Comparison of ENCODE assay signal across 30 mouse cellular contexts in genomic region chr11:98364410-98364809, GRCm38 (mm10). TPM values are rescaled to one million over a fixed set of nuclear protein-coding genes. Genes with fewer than 3 reads are reported as not detected.
DNase-seq lines count a peak whose midpoint lies in the region; ATAC-seq and TF ChIP-seq lines count a peak whose summit lies in the region.
"Had no signal": no experiment of that assay in that cellular context is flagged by ENCODE, and none has a peak within 500 bp of the region (broad histone marks: within the 10 kb centered on the region; RNA-seq: fewer than 3 reads in every experiment).

No protein-coding gene starts in this region.

- 80% methylated on average over 5 of the region's 5 CpGs for WGBS in lung, embryonic 14.5 days
- WGBS in lung, postnatal 0 days: 68% methylated on average over 5 of the region's 5 CpGs
- 76% methylated on average over 5 of the region's 5 CpGs for WGBS in intestine, embryonic 15.5 days

- 0 out of 2 replicates have a peak, but pooled peaks have one; percentile 19 for TF ChIP-seq EP300 in lung, postnatal 0 days (IDR thresholded peaks at IDR 0.05)

- no peak overlapping the region for H3K9ac ChIP-seq in lung, embryonic 14.5 days
- H3K9ac ChIP-seq in lung, postnatal 0 days (replicated peaks; ENCODE audit: low read depth): no peak overlapping the region
- H3K9ac ChIP-seq in intestine, embryonic 15.5 days: no peak overlapping the region
- H3K9ac ChIP-seq: embryonic facial prominence, embryonic 12.5 days; embryonic facial prominence, embryonic 15.5 days; forebrain, postnatal 0 days; heart, embryonic 12.5 days; heart, embryonic 15.5 days; hindbrain, embryonic 13.5 days had no signal

- no peaks in the 10 kb centered on the region; the same call in 1 of the 2 replicates for H3K36me3 ChIP-seq in lung, embryonic 14.5 days (ENCODE audit: insufficient read depth)
- no peaks in the 10 kb centered on the region for H3K36me3 ChIP-seq in lung, postnatal 0 days (ENCODE audit: insufficient read depth, low read length)
- no peaks in the 10 kb centered on the region for H3K36me3 ChIP-seq in intestine, embryonic 15.5 days
- H3K36me3 ChIP-seq: embryonic facial prominence, embryonic 15.5 days; heart, embryonic 12.5 days; heart, embryonic 15.5 days; hindbrain, embryonic 13.5 days had no signal

- no peak for ATAC-seq in lung, embryonic 14.5 days (ENCODE audit: insufficient read depth)
- peak; percentile 68 for ATAC-seq in lung, postnatal 0 days
- ATAC-seq in intestine, embryonic 15.5 days: peak; percentile 48; the same call in 1 of the 2 replicates
- ATAC-seq: forebrain, embryonic 14.5 days; forebrain, postnatal 0 days had no signal

- no peak overlapping the region for H3K4me3 ChIP-seq in lung, embryonic 14.5 days (ENCODE audit: low read depth, low read length)
- H3K4me3 ChIP-seq in lung, postnatal 0 days (ENCODE audit: low read depth, low read length): no peak overlapping the region
- no peak overlapping the region for H3K4me3 ChIP-seq in intestine, embryonic 15.5 days (replicated peaks)
- H3K4me3 ChIP-seq: embryonic facial prominence, embryonic 12.5 days; embryonic facial prominence, embryonic 15.5 days; gastrocnemius, adult 2 months; heart, embryonic 12.5 days; heart, embryonic 15.5 days; hindbrain, embryonic 10.5 days; hindbrain, embryonic 13.5 days had no signal

- DNase-seq in lung, embryonic 14.5 days: no peak
- no peak for DNase-seq in lung, postnatal 10 days
- peak; percentile 66 for DNase-seq in lung, postnatal 0 days (ENCODE audit: low spot score)
- no peak for DNase-seq in lung, postnatal 4 days
- DNase-seq in lung, postnatal 25 days (ENCODE audit: low spot score): peak; percentile 51
- DNase-seq in urinary bladder, postnatal 14 days (ENCODE audit: low spot score): no peak
- DNase-seq: adrenal gland, adult 2 months; adrenal gland, postnatal 14 days; B cell, adult 2 months; cerebellum, adult 11 months; cerebellum, adult 2 months; cerebellum, adult 9-11 months; cerebellum, postnatal 25 days; forebrain, postnatal 0 days; gastrocnemius, adult 2 months; gastrocnemius, postnatal 14 days; heart, adult 11 months; heart, postnatal 10 days; heart, postnatal 36 days had no signal

- H3K27ac ChIP-seq in lung, embryonic 14.5 days (ENCODE audit: low read depth): peak overlapping the region; percentile 33; the same call in 1 of the 2 replicates
- H3K27ac ChIP-seq in lung, postnatal 0 days (ENCODE audit: low read length): peak overlapping the region; percentile 84
- 0 out of 2 replicates have a peak overlapping the region, but pooled peaks have one; percentile 54 for H3K27ac ChIP-seq in intestine, embryonic 15.5 days
- H3K27ac ChIP-seq: embryonic facial prominence, embryonic 12.5 days; embryonic facial prominence, embryonic 15.5 days; gastrocnemius, adult 2 months; heart, embryonic 15.5 days; hindbrain, embryonic 10.5 days; hindbrain, embryonic 13.5 days had no signal

- no peaks in the 10 kb centered on the region for H3K9me3 ChIP-seq in lung, embryonic 14.5 days (ENCODE audit: low read depth, low read length)
- H3K9me3 ChIP-seq in lung, postnatal 0 days (ENCODE audit: low read length): no peaks in the 10 kb centered on the region
- no peaks in the 10 kb centered on the region for H3K9me3 ChIP-seq in intestine, embryonic 15.5 days
- H3K9me3 ChIP-seq: embryonic facial prominence, embryonic 12.5 days; embryonic facial prominence, embryonic 15.5 days; G1E; heart, embryonic 12.5 days; heart, embryonic 15.5 days; hindbrain, embryonic 10.5 days; hindbrain, embryonic 13.5 days had no signal

- H3K4me1 ChIP-seq in lung, embryonic 14.5 days (ENCODE audit: insufficient read depth): 0 out of 2 replicates have a peak, but pooled peaks cover 2% of the 10 kb centered on the region
- peaks cover 27% of the 10 kb centered on the region for H3K4me1 ChIP-seq in lung, postnatal 0 days (ENCODE audit: insufficient read depth, low read depth, low read length)
- H3K4me1 ChIP-seq in intestine, embryonic 15.5 days (replicated peaks): peaks cover 29% of the 10 kb centered on the region

- H3K4me2 ChIP-seq in lung, embryonic 14.5 days: 0 out of 2 replicates have a peak overlapping the region, but pooled peaks have one; percentile 22
- 0 out of 2 replicates have a peak overlapping the region, but pooled peaks have one; percentile 14 for H3K4me2 ChIP-seq in lung, postnatal 0 days (replicated peaks; ENCODE audit: low read depth, low read length)
- no peak overlapping the region for H3K4me2 ChIP-seq in intestine, embryonic 15.5 days (replicated peaks)
- H3K4me2 ChIP-seq: embryonic facial prominence, embryonic 12.5 days; embryonic facial prominence, embryonic 15.5 days; heart, embryonic 12.5 days; heart, embryonic 15.5 days; hindbrain, embryonic 13.5 days had no signal

- TF ChIP-seq CTCF in lung, embryonic 14.5 days (IDR thresholded peaks at IDR 0.05; ENCODE audit: low read depth): no peak
- TF ChIP-seq CTCF in lung, postnatal 0 days (IDR thresholded peaks at IDR 0.05): no peak

- no peaks in the 10 kb centered on the region for H3K27me3 ChIP-seq in lung, embryonic 14.5 days (ENCODE audit: insufficient read depth, low read length)
- no peaks in the 10 kb centered on the region for H3K27me3 ChIP-seq in lung, postnatal 0 days (replicated peaks; ENCODE audit: insufficient read depth, low read length)
- no peaks in the 10 kb centered on the region for H3K27me3 ChIP-seq in intestine, embryonic 15.5 days (replicated peaks)
- H3K27me3 ChIP-seq: CH12.LX; embryonic facial prominence, embryonic 12.5 days; embryonic facial prominence, embryonic 15.5 days; heart, embryonic 12.5 days; heart, embryonic 15.5 days; hindbrain, embryonic 13.5 days had no signal

RNA-seq across cellular contexts. Expression of gene Stard3, which starts 6.2 kb away (rescaled TPM):
- polyA plus RNA-seq in lung, embryonic 14.5 days (2014; fragmentation: Nextera tagmentation; extraction: Ambion mirVana): 38.2 and 42.7 TPM in 2 replicates
- 69.9 and 73.1 TPM in 2 replicates for polyA plus RNA-seq in lung, postnatal 0 days (2015; fragmentation: Nextera tagmentation; extraction: Ambion mirVana)
- 39.4 and 39.7 TPM in 2 replicates for polyA plus RNA-seq in intestine, embryonic 15.5 days (2015; fragmentation: Nextera tagmentation; extraction: Ambion mirVana)

RNA-seq across cellular contexts. Expression of gene Ppp1r1b, which starts 16.2 kb away (rescaled TPM):
- 0.53 and 1.3 TPM in 2 replicates for polyA plus RNA-seq in lung, embryonic 14.5 days (2014; fragmentation: Nextera tagmentation; extraction: Ambion mirVana)
- polyA plus RNA-seq in lung, postnatal 0 days (2015; fragmentation: Nextera tagmentation; extraction: Ambion mirVana): 11.8 and 18.6 TPM in 2 replicates
- polyA plus RNA-seq in intestine, embryonic 15.5 days (2015; fragmentation: Nextera tagmentation; extraction: Ambion mirVana): 52.2 and 68.9 TPM in 2 replicates
- polyA plus RNA-seq: G1E had no signal

RNA-seq across cellular contexts. Expression of gene Tcap, which starts 19.2 kb away (rescaled TPM):
- polyA plus RNA-seq in lung, embryonic 14.5 days (2014; fragmentation: Nextera tagmentation; extraction: Ambion mirVana): 3.8 TPM in 1 of 2 replicates, not detected in the other
- 5.8 and 6.4 TPM in 2 replicates for polyA plus RNA-seq in lung, postnatal 0 days (2015; fragmentation: Nextera tagmentation; extraction: Ambion mirVana)
- 0.25 TPM in 1 of 2 replicates, not detected in the other for polyA plus RNA-seq in intestine, embryonic 15.5 days (2015; fragmentation: Nextera tagmentation; extraction: Ambion mirVana)
- polyA plus RNA-seq: forebrain, embryonic 11.5 days; forebrain, embryonic 14.5 days; forebrain, postnatal 0 days; G1E had no signal

RNA-seq across cellular contexts. Expression of gene Pnmt, which starts 21.8 kb away (rescaled TPM):
- polyA plus RNA-seq in lung, embryonic 14.5 days (2014; fragmentation: Nextera tagmentation; extraction: Ambion mirVana): not detected in 2 replicates
- polyA plus RNA-seq in lung, postnatal 0 days (2015; fragmentation: Nextera tagmentation; extraction: Ambion mirVana): 0.12 TPM in 1 of 2 replicates, not detected in the other
- polyA plus RNA-seq in intestine, embryonic 15.5 days (2015; fragmentation: Nextera tagmentation; extraction: Ambion mirVana): 0.19 TPM in 1 of 2 replicates, not detected in the other
- polyA plus RNA-seq: forebrain, embryonic 11.5 days; G1E had no signal

RNA-seq across cellular contexts. Expression of gene Neurod2, which starts 35.0 kb away (rescaled TPM):
- not detected in 2 replicates for polyA plus RNA-seq in lung, embryonic 14.5 days (2014; fragmentation: Nextera tagmentation; extraction: Ambion mirVana)
- polyA plus RNA-seq in lung, postnatal 0 days (2015; fragmentation: Nextera tagmentation; extraction: Ambion mirVana): not detected in 2 replicates
- polyA plus RNA-seq in intestine, embryonic 15.5 days (2015; fragmentation: Nextera tagmentation; extraction: Ambion mirVana): 0.09 TPM in 2 replicates
- polyA plus RNA-seq: adrenal gland, adult 2 months; G1E; heart, embryonic 12.5 days; heart, embryonic 15.5 days had no signal

Comparison
In these comparisons a context has a peak if more than half of its experiments do, and no peak if none do; other contexts are left out.
1. DNase-seq: peak in lung, postnatal 0 days (single experiment) and lung, postnatal 25 days (single experiment); none in lung, embryonic 14.5 days (single experiment), lung, postnatal 10 days (single experiment), lung, postnatal 4 days (0 of 2) and urinary bladder, postnatal 14 days (single experiment).
2. H3K27ac ChIP-seq: peak in every context shown above with its lines; median percentile 84 in lung, postnatal 0 days; 54 in intestine, embryonic 15.5 days; 33 in lung, embryonic 14.5 days.